Mouse (Mus musculus): ENCODE measurements around the gene Nme4. TPM values are rescaled to one million over a fixed set of nuclear protein-coding genes. Genes with fewer than 3 reads are reported as not detected.

Gene Nme4
- total RNA-seq (2021): 1 to 10 TPM; 3.6 to 5.2 TPM

DNA sequence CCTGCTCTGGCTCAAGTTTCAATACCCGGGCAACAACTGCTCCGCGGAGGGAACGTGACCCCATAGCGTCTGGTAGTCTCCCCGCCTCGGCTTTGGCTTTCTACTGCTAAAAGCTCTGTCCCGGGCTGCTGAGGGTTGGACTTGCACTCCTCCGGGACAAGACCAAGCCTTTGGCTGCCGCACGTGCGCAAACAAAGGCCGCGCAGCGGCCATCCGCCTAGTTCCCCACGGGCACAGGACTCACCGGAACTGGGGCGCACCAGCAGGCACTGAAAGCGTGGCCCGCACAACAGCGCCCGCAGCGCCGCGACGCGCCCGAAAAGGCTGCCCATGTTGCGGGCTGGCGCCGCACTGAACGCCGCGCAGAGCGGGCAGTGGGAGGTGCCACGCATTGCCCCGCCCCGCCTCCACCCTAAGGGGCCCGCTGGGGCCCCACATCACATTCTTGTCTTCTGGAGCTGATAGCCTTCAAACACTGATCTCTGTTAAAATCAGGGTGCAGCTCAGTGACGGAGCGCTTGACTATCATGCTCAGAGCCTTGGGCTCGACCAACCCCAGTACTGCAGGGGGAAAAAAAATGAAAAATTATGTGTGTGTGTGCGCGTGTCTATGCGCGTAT is at the start of gene Nme4:
TSS of gene Nme4 (minus strand) at position 482 of the 620 bp plus-strand sequence.
- intact Hi-C loops (cut with DNase I): loop anchor here (2.0 kb wide), 1 partner anchor 26 kb away; the partner anchor contains the start of gene Rab11fip3

DNA sequence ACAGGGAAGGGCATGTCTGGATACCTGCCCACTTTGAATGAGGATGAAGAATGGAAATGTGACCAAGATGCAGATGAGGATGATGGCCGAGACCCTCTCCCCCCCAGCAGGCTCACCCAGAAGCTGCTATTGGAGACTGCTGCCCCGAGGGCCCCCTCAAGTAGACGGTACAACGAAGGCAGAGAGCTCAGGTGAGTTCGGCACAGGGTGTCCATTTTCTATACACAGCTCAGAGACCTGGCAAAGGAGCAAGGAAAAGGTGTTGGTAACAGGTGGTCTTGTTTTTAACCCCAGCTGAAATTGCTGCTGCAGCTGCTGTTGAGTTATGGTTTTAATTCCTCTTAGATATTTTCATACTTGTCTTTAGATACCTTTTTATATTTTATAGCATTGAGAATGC is 48.0 kb upstream of the Nme4 start:
- intact Hi-C loops (cut with DNase I): no loop called here
- no peak for DNase-seq

More for the DNA sequence above, at the start of gene Nme4:
- peak; percentile 41 to 54 for DNase-seq

DNA sequence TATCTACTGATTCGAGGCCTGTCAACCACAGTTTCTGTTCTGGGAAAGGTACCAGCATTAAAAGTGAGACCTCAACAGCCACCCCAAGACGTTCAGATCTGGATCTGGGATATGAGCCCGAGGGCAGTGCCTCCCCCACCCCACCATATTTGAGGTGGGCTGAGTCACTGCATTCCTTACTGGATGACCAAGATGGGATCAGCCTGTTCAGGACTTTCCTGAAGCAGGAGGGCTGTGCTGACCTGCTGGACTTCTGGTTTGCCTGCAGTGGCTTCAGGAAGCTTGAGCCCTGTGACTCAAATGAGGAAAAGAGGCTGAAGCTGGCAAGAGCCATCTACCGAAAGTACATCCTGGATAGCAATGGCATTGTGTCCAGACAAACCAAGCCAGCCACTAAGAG is 47.4 kb upstream of the Nme4 start:
- no peak for DNase-seq
- intact Hi-C loops (cut with DNase I): no loop called here

DNA sequence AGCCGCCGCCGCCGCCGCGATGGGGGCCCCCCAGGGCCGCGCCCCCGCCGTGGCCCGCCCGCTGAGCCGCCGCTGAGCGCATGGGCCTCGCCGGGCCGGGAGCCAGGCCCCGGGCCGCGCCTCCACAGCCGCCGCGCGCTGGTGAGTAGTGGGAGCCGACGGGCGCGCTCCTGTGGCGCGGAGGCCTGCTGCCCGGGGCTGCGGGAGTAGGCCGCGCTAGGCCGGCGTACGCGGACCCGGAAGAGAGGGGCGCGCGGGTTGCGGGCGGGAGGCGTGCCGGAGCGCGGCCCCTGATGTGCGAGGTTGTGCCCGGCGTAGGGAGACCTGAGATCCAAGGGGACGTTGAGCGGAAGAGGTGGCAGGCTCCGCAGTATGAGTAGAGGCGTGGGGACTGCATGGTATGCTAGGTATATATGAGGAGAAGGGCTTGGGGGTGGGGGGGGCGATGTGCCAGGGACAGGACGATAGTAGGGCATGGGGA is 43.5 kb upstream of the Nme4 start:
- DNase-seq: no peak
- intact Hi-C loops (cut with DNase I): loop anchor here (2.0 kb wide), 1 partner anchor 104 kb away; no protein-coding TSS in a partner anchor

DNA sequence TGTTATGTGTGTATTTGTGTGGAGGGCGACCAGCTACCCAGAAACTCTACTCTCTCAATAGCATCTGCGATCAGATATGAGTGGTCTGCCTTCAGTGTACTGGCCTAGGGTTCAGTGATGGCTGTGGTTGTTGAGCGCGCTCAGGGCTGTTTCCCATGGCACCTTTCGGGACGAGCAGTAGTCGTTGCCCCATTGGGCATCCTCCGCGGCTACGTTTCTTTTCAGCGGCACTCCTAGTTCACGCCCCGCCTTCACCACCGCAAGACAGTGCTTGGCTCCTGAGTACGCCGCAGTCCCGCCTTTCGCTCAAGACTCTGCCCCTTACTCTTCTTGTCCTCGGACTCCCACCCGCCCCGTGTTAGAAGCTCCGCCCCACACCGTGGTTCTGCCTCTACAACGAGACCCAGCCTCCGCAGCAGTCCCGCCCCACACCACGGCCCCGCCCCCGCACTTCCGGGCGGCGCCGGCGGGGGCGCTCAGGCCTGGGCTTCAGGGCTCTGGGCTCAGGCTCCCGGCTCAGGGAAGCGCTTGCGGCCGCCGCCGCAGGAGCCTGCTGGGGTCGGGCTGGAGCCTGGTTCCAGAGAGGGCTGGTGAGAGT is 42.9 kb upstream of the Nme4 start, which contains the start of gene Axin1:
TSS of gene Axin1 (plus strand) at position 450 of the 598 bp plus-strand sequence.
- intact Hi-C loops (cut with DNase I): loop anchor here (2.0 kb wide), 1 partner anchor 104 kb away; no protein-coding TSS in a partner anchor
- DNase-seq: peak; percentile 95

DNA sequence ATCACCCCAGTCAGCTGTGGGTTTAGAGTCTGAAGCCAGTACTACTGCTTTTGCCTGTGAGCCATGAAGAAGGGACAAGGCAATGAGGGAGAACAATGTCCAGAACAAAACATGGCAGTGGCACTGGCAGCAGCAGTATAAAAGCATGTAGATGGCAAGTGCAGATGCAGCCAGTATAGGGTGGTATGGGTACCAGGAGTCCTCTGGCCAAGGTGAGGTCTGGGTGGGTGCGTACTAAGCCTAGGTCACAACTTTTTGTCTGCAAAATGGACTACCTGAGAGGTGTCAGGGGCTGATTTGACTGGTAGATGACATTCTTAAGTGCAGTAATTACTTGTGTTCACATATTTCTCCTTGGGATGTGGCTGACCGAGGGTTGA is 42.3 kb upstream of the Nme4 start:
- intact Hi-C loops (cut with DNase I): loop anchor here (2.0 kb wide), 1 partner anchor 105 kb away; no protein-coding TSS in a partner anchor

DNA sequence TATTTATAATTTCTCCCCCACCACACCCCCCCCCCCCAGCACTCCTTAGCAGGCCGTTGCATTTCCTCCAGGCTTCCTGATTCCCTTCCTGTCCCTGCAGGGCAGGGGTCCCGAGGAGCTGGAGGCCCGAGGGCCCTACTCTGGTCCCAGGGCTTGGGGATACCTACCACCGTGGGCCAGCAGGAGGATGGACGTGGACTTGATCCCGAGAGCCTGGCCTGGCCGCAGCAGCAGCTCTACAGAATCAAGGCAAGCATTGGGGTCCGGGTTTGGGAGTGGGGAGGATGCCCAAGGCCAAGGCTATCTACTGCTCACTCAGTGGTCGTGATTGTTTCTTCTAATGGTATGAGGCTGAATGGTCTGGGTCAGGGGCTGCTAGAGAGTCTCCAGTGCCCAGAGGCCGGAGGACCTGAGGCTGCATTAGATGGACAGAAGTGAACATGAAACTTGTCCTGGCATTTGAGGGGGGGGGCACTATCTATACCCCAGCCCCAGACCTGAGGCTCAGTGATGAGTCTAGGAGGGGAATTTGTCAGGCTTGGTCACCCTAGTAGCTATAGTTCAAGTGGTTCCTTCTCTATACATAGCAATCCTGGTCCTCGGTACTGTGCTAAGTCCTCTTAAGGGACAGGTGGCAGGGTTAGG is 41.8 kb upstream of the Nme4 start:
- intact Hi-C loops (cut with DNase I): no loop called here
- no peak for DNase-seq

More for the DNA sequence above, 42.3 kb upstream of the Nme4 start:
- DNase-seq: no peak

DNA sequence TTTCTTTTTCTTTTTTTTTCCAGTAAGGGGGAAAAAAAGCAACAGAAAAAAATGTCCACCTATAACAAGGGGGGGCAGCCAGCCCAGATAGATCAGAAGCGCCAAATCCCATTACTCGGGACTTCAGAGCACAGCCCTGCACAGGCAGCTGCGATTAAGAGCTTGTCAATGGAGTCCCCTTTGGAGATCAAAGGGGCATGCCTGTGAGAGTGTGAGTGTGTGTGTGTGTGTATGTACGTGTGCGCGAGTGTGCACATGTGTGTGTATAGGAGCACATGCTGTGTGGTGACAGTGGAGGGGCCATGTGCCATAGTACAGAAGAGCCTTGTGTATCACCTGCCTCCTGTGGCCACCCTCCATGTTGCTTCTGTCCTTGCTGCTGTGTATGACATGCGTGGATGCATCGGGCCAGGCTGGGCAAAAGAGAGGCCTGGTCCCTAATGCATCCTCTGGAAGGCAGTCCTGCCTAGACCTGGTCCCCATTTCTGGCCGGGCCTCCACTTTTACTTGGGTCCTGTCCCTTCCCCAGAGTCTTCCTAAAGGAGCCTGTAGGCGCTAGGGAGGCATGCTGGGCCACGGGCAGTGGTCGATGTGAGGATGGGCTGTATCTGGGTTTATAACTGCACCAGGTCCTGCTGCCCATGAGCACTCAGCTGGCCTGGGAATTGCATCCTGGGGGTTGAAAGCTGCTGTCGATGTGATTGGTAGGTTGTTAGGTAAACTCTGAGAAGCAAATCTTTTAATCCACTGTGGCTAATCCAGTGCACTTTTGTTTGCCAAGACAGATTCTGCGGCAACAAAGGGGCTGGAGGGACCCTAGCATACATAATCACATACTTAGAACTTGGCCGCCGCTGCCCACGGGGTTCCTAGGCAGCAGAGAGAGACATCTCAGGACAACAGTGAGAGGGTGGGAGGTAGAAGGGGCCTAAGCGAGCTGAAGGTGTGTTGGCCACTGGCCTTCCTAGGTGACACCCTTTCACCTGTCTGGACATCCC is 36.8 kb upstream of the Nme4 start:
- intact Hi-C loops (cut with DNase I): no loop called here
- DNase-seq: no peak

DNA sequence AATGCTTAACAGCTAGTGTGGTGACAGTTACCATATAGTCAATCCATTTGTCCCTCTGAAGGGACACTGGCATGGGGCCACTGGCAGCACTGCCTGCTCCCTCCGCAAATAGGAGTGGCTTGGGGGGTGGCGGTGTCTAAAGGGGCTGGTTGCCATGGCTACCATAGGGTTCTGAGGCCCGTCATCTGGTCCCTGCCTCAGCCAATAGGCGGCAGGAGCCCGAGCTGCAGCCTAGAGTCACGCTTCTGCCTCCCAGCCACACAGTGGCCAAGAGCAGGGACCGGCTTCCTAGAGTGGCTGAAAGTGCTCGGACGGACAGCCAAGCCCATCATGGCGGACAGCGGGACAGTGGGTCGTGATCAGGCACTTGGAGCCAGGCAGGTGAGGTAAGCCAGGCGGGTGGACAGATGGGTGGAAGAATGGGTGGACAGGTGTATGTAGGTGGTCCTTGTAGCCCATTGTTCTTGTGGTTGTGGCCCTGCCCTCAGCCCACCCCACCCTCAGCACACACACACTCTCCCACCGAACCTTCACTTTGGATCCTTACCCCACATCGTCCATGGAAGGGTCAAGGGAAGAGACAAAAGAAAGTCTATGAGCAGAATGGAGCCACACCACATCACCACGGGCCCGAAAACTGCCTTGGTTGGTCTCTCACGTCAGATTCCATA is 35.8 kb upstream of the Nme4 start:
- DNase-seq: no peak
- intact Hi-C loops (cut with DNase I): no loop called here

DNA sequence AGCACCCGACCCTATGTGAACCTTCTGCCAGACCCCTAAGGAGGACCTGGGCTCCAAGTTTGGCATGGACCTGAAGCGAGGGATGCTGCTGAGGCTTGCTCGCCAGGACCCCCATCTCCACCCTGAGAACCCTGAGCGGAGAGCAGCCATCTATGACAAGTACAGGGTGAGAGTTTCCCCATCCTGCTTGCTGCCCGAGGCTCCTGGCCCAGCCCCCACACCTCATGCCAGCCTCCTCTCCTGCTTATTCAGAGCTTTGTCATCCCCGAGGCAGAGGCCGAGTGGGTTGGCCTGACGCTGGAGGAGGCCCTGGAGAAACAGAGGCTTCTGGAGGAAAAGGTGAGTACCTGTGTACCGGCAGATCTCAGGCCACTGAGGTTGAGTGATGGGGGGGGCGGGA is 29.8 kb upstream of the Nme4 start:
- no peak for DNase-seq
- intact Hi-C loops (cut with DNase I): no loop called here

DNA sequence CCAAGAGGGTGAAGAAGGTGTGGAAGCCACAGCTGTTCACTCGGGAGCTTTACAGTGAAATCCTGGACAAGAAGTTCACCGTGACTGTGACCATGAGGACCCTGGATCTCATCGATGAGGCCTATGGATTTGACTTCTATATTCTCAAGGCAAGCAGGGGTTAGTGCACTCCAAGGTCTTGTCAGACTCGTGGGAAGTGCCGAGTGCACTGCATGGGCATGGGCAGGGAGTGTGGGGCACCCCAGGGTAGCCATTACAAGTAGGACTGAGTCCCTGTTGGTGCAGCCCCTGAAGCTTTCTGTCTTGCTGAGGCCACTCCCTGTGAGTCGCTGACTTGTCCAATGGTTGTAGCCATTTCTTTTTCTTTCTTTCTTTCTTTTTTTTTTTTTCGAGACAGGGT is 29.2 kb upstream of the Nme4 start:
- DNase-seq: no peak
- intact Hi-C loops (cut with DNase I): loop anchor here (5.0 kb wide), 1 partner anchor 118 kb away; the partner anchor contains the start of gene Fam234a

DNA sequence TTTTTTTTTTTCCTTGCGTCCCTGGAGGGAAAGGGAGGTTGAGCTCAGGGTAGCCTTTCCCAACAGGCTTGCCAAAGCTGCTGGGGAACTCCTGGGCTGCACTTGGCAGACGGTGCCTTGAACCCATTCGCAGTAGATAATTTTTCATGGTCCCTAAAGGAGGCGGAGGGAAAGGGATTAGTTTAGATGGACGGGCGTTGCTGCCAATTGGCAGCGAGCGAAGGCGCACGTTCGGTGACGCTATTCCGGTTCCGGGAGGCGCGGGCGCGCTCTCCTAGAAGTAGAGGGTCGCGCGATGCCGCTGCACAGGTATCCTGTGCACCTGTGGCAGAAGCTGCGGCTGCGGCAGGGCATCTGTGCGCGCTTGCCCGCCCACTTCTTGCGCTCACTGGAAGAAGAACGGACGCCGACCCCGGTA is 27.9 kb upstream of the Nme4 start, which contains the start of gene Mrpl28:
TSS of gene Mrpl28 (plus strand) at position 234 of the 418 bp plus-strand sequence.
- intact Hi-C loops (cut with DNase I): loop anchor here (5.0 kb wide), 1 partner anchor 119 kb away; the partner anchor contains the start of gene Fam234a
- DNase-seq: peak; percentile 95 to 97

DNA sequence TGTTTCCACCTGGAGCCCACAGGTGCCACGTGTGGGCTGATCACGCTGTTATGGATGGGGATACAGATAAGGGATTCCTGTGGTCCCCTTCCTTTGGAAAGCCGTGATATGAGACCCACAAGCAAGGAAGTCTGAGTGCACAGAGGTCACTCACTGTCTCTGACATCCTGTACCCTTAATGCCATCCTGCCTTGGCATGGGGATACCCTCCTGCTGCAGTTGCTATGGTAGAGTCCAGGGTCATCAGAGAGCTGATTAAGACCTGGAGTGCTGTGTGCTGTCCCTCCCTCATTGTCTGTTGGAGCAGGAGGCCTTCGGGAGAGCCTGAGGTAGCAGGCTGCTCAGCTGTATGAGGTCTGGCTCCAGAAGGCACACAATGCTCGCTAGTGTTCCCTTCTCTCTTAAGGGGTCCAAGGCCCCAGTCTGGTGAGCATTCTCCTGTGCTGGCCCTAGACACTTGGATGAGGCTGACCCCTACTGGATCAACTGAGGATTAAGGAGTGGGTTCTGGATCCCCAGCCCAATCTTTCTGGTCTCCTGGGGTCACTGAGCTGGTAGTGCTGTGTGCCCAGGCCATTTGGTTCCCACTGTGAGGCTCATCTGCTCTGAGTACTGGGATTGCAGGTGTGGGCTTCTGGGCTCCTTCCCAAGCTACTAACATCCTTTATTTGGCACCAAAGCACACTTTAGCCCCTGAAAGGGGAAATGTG is 27.2 kb upstream of the Nme4 start:
- intact Hi-C loops (cut with DNase I): loop anchor here (5.0 kb wide), 1 partner anchor 120 kb away; the partner anchor contains the start of gene Fam234a

DNA sequence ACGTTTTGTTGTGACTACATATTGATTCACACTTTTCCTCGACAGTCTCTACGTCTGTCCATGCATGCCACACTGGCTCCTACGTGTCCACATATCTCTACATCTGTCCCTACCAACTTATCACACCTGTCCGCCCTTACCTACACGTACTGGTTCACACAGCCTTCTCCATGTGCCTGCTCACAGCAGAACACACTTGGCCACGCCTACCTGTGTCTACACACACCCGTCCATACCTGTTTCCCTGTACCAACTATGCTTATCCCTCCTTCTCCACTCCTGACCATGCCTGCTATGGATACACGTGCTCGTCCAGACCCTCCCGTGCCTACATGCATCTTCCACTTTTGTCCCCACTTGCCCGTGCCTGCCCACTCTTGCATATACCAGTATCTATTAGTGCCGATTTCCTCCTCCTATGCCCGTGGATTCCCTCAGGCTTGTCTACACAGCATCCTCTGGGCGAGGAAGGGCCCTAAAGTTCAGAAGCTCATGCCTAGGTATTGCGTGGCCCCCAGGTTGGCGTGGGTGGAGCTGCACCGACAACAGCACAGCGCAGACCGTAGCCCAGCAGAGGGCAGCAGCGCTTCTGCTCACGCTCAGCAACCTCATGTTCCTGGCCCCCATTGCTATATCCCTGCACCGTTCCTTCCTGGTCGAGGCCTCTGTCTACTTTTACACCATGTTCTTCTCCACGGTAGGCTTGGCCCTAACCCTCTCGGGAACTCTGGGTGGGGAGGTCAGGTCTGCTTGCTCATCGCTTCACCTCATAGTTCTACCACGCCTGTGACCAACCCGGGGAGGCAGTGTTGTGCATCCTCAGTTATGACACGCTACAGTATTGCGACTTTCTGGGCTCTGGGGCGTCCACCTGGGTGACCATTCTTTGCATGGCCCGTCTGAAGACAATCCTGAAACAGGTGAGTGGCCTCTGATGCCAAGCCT is 24.6 kb upstream of the Nme4 start:
- peak; percentile 46 to 61 for DNase-seq
- intact Hi-C loops (cut with DNase I): loop anchor here (5.0 kb wide), 1 partner anchor 122 kb away; the partner anchor contains the start of gene Fam234a

More for the DNA sequence above, 27.2 kb upstream of the Nme4 start:
- no peak for DNase-seq

DNA sequence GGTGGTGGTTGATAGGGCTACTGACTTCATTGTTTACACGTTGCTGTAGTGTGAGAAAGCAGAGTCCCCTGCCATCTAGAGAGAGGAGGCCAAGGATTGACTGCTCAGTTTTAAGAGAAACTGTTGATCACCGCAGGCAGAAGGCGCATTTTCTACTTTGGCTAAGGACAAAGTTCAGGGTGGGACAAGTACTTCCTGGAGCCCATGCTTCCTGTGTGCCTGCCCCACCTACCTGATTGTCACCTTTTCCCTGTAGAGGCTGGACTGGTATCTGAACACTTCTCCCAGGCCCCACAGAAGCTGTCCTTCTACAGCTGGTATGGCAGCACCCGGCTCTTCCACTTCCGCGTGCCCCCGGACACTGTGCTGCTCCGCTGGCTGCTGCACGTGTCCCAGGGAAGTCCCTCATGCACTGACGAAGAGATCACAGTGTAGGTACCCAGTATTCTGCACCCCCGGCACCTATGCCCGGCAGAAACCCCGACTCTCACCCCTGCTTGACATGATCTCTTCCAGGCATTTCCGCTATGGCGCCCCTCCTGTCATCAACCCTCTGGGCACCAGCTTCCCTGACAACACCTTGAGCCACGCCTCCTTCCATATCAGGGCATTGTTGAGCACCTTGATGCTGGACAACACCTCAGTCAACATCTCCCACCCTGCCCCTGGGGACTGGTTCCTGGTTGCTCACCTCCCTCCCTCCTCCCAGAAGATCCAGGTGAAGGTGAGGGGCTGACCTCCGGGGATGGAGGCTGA is 21.3 kb upstream of the Nme4 start:
- DNase-seq: no peak
- intact Hi-C loops (cut with DNase I): no loop called here

DNA sequence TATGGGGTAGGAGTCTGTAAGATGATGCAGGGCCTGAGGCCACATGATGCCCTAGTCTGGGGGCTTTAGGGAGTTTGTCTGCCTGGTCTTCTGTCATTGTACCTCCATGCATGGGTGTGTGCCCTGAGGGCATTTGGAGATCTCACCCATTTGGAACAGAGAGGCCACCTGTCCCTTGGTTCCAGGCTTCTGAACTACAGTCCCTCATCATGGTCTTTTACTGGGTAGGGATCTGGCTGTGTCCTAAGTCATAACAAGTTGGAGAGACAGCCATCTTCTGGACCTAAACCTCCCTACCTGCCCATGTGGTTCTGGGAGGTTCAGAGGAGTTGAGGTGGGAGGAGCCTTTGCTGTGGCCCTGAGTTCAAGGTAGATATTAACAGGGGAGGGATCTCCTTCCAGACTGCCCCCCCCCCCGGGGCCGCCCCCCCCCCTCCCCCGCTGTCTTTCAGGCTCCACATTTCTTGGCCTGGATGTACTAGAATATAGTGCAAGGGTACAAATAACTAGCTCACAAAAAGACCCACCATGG is 20.6 kb upstream of the Nme4 start:
- no peak for DNase-seq
- intact Hi-C loops (cut with DNase I): no loop called here

Data from heart, postnatal 10 days (tissue).